Mouse (Mus musculus) cerebellum, postnatal 4 days (tissue): ENCODE results near the gene Casq1.

Experiments
- DNase-seq, 2 experiments: peaks; one replicate each; pipeline ENCODE4 v3.0.0; 2022; ENCODE audit warnings: low spot score in 2 of 2, mixed read lengths in 1 of 2

Gene Casq1

GRCm38 (mm10) chr1:172206141-172206917 lies 13.3 kb downstream of the Casq1 start, which contains the start of gene Pea15a:
TSS of gene Pea15a (minus strand) at chr1:172206804.
- DNase-seq, result peak; percentile 68 to 81

- DNase-seq, result peak in 1 of 2 experiments; percentile 14
Observed at GRCm38 (mm10) chr1:172205741-172206087, 14.0 kb downstream of the Casq1 start.

DNA sequence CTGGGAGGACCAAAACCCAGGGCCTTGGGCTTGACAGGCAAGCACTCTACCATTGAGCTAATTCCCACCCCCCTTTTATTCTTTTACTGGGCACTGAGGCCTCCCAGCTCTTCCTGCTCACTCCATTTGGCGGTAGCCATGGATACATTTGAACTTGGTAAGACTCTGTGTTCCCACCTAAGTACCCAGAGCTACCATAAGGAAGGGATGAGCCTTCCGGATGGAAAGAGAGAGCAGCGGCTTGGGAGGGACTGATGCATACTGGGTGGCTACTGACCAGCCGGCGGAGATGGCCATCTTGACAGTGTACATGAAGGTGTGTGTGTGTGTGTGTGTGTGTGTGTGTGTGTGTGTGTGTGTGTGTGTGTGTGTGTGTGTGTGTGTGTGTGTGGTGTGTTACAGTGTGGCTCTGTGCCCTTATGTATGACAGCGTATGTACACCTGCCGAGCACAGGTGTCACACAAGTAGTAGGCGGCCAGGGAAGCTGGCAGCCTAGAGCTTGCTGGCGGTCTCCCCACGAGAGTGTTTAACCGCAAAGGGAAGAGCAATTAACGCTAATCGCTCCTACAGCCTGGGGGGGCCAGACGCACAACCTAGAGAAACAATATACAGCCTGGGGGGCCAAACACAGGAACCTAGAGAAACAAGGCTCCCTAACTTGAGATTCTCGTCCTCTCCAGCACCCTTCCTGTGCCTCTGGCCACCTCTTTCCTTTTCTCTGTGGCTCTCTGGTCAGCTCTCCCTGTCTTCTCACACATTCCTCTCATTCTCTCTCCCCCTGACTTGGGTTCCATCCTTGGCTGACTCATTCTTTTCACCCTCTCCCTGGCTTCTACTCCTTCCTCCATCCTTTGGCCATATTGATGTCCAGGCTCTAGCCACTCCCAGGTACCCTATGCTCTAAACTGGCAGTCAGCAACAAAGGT lies 14.6 kb downstream of the Casq1 start:
- no peak for DNase-seq

DNA sequence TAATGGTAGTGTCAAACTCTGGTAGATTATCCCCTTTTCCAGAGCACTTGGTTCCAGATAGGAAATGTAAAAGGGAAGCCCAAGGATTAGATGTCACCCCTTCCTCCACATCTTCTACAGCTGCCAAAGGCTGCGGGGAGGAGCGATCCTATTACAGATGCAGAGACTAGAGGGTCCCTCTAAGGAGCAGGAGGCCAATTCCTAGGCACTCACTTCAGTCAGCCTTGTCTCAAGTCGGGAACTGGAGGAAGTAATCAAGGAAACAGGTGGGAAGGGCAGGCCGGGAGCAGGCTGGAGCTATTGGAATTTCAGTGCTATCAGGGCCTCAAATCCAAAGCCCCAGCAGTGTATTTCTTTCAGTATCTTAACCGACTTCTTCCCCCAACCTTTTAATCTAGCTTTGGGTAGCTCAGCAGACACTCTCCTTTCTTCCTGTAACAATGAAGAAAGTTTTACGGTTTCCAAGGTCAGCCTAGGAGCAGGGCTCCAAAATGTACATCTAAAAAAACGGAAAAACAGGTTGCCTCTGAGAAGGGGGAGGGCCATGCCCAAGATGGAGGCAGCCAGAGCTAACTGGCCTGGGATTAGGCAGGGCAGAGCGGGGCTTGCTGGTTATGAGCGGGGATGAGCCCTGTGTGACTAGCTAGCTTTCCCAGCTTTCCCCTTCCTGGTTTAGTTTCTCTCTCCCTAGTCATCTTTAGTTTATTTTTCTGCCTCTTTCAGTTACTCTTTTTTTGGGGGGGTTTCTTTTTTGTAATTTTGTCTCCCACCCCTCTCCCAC lies 15.4 kb downstream of the Casq1 start:
- no peak for DNase-seq

GRCm38 (mm10) chr1:172203566-172203965 lies 16.1 kb downstream of the Casq1 start:
- DNase-seq, result no peak

DNA sequence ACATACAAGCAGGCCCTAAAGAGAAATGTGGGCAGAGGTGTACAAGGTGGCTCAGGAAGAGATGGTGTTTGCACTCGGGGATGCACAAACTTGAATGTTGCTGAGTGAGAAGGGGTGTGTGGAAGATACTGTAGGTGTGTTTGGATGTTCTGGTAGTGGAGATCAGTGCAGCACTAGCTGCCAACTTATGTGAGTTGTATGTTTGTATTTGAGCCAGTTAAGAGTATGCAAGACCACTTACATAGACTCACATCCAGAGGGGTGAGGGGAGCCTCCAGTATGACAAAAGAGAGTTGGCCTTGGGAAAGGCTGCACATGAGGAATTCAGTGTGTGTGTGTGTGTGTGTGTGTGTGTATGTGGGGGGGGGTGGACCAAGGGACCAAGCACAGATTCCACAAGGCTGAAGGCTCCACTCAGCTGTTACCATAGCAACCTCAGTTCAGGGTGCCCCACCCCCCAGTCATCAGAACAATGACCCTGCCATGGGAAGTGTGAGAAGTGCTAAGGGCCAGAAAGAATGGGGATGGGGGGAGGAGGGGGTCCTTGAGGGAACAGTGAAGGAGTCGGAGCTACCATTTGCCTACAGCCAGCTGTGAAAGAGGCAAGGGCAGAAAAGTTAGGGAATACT lies 16.7 kb downstream of the Casq1 start:
- no peak for DNase-seq

DNA sequence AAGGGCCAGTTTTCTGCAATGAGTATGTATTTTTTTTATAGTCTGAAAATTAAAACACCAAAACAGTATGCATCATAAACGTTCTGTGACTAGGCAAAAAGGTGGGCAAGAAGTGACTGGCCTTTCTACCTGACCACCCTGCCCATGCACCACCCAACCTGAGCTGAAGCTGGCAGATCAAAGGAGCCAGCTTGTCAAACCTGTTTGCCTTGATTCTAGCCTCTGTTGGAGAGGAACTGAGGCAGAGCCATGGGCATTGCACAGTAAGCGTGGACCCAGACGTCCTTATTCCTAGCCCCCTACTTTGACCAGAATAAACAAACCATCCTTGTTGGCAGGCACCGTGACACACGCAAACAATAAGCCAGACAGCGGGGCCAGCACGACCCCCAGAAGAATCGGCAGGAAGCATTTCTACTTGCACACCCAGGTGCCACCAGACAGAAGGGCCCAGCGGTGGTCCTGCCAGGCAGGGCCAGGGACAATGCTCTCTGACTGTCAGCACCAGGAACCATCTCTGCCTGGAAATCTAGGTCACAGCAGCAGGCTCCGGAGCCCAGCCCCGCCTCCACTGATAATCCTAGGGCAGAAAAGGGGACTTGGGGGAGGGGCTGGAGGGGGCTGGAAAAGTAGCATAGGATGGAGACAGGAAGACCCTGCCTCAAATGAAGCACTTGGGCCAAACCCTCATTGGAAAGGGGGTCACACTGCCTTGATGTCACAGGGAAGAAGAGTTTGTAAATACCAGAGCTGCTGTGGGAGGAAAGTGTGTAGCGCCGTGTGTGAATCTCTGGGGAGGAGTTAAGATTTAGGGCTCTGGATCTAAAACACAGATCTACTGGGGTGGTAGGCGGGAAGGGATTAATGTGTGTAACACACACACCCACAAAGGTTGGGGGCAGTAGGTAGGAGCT lies 17.4 kb downstream of the Casq1 start:
- no peak for DNase-seq

DNA sequence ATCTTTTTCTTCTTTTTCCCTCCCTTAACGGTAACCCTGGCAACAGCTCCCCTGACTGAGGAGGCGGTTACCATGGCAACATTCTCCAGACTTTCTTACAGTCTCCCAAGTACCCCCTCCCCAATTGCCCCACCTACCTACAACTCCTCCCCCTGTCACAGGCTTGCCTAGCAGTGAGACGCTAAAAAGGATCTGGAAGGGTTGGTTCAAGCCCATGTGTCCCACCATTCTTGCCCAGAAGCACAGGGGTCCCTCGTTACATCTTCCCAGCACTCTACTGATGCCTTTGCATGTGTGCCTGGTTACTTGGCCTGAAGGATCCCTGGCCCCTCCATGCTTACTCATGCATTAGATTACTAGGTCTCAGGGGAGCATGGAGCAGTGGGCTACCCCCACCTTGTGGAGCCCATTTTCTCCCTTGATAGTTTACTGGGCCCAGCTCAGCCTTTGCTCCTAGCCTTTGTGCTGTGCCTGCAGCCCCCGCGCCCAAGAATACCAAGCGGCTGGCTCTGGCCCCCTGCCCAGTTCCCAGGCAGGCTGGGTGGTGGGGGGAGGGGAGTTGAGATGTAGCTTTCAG lies 18.7 kb downstream of the Casq1 start:
- peak; percentile 56 to 78 for DNase-seq

DNA sequence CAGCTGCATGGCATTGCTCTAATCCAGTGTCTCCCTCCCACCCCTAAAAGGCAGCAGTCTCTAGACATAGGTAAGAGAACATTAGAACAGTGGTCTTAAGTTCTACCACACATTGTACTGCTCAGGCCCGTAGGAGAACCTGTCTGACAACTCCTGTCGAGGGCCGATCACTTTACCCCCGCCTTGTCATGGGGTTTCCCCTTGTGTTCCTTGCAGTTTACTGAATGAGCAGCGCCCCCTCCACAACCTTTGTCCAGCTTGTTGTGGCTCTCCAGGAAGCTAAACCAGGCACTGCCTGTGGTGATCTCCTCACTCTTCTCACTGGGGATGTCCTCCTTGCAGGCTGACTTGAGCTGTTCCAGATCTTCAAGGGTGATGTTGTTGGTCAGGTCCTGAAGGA lies 19.5 kb downstream of the Casq1 start:
- DNase-seq, result no peak

DNA sequence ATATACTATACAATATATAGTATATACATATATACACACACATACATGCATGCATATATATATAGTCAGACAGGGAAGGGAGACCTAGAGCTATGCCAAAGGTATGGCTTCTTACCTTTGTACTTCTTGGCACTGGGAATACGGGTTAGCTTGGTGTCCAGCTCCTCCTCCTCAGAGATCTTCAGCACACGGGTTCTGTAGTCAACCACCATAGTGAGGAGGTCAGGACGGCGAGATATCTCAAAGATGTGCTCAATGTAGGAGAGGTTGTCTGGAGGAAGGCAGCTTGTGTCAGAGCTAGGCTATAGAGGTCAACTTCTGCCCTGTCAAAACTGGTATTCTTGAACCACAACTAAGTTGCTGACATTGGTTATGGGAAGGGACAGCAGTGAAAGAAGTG lies 20.7 kb downstream of the Casq1 start:
- DNase-seq, result no peak

DNA sequence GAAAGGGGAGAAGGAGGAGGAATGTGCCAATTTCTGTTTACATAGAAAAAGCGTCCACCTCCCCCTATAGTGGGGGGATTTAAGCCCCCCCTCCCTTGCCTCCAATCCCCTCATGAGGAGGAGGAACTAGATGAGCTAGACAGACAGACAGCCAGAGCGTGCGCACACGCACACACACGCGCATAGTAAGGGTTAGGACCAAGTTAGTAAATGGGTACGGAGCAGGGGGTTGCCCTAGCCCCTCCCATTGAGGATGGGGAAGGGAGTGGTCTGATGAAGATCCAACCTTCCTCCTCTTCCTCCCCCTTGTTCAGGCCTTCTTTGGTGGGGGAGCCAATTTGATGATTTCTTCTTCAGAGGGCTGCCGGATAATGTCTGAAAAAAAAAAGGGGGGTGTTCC lies 21.4 kb downstream of the Casq1 start:
- no peak for DNase-seq

DNA sequence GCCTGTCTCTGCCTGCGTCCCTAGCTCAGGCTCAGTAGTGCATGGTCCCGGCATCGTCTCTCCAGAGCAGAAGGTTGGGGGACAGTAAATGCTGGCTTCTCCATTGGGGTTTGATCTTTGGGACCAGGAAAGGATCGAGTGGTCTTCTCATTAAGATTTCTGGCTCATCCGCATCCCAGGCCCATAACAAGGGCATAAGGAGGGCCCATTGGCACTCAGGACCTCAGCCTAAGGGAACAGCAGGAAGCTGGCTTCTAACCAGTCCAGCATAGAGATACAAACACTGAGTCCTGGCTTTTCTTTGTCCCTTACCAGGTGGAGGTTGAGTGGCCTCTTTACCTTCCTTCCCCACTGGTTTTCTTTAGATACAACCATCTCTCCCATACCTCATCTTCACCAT lies 21.8 kb downstream of the Casq1 start:
- DNase-seq, result no peak

DNA sequence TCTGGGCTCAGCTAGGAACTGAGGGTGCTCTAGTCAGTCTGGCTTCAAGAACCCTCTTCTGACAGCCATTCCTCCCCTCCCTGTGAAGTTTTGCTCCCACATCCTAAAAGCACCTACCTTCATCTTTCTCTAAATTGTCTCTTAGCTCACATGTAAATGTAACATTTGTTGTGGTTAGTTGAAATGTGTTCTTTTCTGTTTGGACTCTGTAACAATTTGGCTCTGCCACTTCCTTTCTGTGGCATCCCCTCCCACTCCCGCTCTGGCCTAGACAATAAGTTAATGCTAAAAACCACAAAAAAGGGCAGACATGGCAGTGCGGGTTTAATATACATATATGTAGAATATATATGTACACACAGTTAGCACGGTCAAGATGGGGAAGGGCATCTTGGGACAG lies 22.5 kb downstream of the Casq1 start:
- no peak for DNase-seq

DNA sequence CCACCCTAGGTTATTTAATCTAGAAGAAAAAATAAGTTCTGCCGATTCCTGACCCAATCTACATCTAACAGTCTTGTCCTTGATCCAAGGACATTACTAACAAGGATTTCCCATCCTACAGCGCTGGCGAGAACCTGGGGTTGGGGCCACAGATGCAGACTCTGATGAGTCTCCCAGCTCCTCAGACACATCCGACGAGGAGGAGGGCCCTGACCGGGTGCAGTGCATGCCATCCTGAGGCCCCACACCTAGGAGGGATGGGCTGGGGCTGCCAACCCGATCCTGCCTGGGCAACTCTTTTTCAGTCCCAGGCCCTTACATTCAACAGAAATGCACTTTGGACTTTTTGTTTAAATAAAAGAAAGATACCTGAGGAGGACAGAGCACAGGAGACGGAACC lies 25.2 kb downstream of the Casq1 start:
- DNase-seq, result no peak

DNA sequence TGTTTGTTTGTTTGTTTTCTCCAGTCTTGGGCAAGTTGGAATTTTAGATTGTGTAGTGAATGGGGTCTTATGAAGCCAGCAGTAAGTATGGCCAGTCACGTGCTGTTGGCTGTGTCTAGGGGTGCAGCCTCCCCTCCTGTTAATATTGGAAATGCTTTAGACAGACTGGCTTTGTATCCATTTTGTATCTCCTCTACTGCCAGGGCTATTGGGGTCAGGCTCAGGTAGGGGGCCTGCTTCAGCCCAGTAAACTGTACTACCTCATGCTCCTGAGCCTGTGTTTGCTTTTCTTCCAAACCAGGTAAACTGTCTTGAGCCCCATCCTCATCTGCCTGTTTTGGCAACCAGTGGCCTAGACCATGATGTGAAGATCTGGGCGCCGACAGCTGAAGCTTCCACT lies 27.5 kb downstream of the Casq1 start:
- no peak for DNase-seq

- DNase-seq, result no peak
Observed at GRCm38 (mm10) chr1:172191578-172191977, 28.1 kb downstream of the Casq1 start.

- DNase-seq, result no peak
Observed at GRCm38 (mm10) chr1:172188891-172189290, 30.8 kb downstream of the Casq1 start.

DNA sequence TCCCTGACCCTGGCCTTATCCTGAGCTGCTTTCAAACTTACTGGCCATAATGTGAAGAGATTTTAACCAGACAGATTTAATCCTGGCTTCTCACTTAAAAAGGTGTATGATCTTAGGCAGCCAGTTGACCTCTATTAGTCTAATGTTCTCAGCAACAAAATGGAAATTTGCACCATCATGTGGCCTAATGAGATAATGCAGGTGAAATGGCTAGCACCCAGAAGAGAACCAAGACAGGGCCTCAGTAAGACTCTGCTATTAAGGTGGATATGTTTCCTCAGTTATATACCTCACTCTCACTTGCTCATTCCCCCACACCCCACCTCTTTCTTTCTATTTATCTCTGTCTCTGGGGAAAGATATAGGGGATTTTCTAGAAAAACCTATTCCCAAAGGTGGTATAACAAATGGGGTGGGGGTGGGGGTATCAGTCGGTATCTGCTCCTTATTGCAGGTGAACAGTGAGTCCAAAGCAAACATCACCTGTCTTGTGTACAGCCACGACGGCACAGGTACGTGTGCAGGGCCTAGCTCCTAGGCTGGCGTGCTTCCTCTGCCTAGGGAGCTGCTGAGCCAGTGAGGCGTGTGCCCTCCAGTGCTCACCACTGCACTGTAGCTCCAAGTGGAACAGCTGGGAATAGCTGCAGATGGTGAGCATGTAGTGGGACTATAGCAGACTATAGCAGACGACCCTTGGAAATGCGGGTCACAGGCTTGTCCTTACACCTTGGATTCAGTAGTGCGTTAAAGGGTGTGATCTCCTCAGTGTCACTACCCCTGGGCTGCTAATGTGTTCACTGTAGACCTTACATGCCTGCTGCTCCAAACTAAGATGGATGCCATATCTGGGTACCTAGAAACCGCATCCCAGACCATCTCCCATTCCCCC lies 33.0 kb downstream of the Casq1 start:
- no peak for DNase-seq

DNA sequence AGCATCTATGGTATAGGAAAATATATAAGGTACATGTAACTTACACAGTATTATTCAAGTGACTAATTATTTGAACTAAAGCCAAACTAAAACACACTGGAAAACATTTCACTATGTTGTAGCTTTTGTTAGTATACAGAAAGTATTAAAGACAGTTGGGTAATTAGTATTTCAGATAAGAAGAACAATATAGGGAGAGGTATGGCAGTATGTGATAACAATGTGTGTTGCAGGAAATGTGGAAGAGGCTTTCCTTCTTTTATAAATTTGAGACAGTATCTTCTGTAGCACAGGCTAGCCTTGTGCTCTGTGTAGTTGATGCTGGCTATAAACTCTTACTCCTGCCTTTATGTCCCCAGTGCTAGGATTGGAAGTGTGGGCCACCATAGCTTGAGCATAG lies 35.8 kb downstream of the Casq1 start:
- no peak for DNase-seq
